Mouse (Mus musculus) right cerebral cortex, adult 2 months (tissue): ENCODE results near the gene Olfr282.
"Not testable (repeated sequence)": the region's sequence is repeated elsewhere in the genome, so short reads cannot be mapped to it uniquely, and the experiment has no call there.

Experiments
- DNase-seq, 2 experiments: peaks; one replicate each; pipeline ENCODE4 v3.0.0; 2021 to 2022; ENCODE audit warnings: low spot score in 2 of 2

Gene Olfr282

GRCm38 (mm10) chr15:98430925-98431324 is at the start of gene Olfr282:
Olfr282 (plus strand) TSS chr15:98431225.
- not testable (repeated sequence) for DNase-seq

GRCm38 (mm10) chr15:98387621-98388020 is 43.4 kb upstream of the Olfr282 start:
- no peak for DNase-seq

GRCm38 (mm10) chr15:98389796-98390195 is 41.2 kb upstream of the Olfr282 start:
- peak; percentile 64 to 75 for DNase-seq

- DNase-seq, result no peak
These were observed 39.7 kb upstream of the Olfr282 start for GRCm38 (mm10) chr15:98391081-98391902.

GRCm38 (mm10) chr15:98391903-98392187 is 39.2 kb upstream of the Olfr282 start:
- no peak for DNase-seq

- no peak for DNase-seq
These were observed 33.9 kb upstream of the Olfr282 start for GRCm38 (mm10) chr15:98397136-98397535.

GRCm38 (mm10) chr15:98402356-98402755 is 28.7 kb upstream of the Olfr282 start:
- DNase-seq, result no peak

GRCm38 (mm10) chr15:98408406-98409060 is 22.5 kb upstream of the Olfr282 start:
- peak; percentile 30 to 39 for DNase-seq

- DNase-seq, result no peak
These were observed 21.4 kb upstream of the Olfr282 start for GRCm38 (mm10) chr15:98409635-98410034.

GRCm38 (mm10) chr15:98410249-98410648 is 20.8 kb upstream of the Olfr282 start:
- DNase-seq, result no peak

GRCm38 (mm10) chr15:98415996-98416395 is 15.0 kb upstream of the Olfr282 start:
- DNase-seq, result no peak

GRCm38 (mm10) chr15:98416802-98417201 is 14.2 kb upstream of the Olfr282 start:
- not testable (repeated sequence) for DNase-seq

GRCm38 (mm10) chr15:98417285-98417684 is 13.7 kb upstream of the Olfr282 start:
- not testable (repeated sequence) for DNase-seq

- no peak for DNase-seq
These were observed 12.9 kb upstream of the Olfr282 start for GRCm38 (mm10) chr15:98418096-98418495.

GRCm38 (mm10) chr15:98420897-98421296 is 10.1 kb upstream of the Olfr282 start:
- DNase-seq, result no peak

- DNase-seq, result no peak
These were observed 6.7 kb upstream of the Olfr282 start for GRCm38 (mm10) chr15:98424326-98424725.

- no peak for DNase-seq
These were observed 6.3 kb upstream of the Olfr282 start for GRCm38 (mm10) chr15:98424753-98425152.

- DNase-seq, result no peak
These were observed 5.8 kb upstream of the Olfr282 start for GRCm38 (mm10) chr15:98425188-98425587.

- no peak for DNase-seq
These were observed 13.5 kb downstream of the Olfr282 start for GRCm38 (mm10) chr15:98444561-98444960.

GRCm38 (mm10) chr15:98448521-98448920 is 17.5 kb downstream of the Olfr282 start:
- no peak for DNase-seq

- no peak for DNase-seq
These were observed 21.3 kb downstream of the Olfr282 start, which contains the start of gene Olfr281 for GRCm38 (mm10) chr15:98452288-98452687. Olfr281 (plus strand) TSS chr15:98452588.

GRCm38 (mm10) chr15:98469596-98469995 is 38.6 kb downstream of the Olfr282 start, which contains the start of gene OR5BS1P:
OR5BS1P (plus strand) TSS chr15:98469896.
- DNase-seq, result no peak

GRCm38 (mm10) chr15:98471539-98471938 is 40.5 kb downstream of the Olfr282 start:
- DNase-seq, result no peak
